Mouse (Mus musculus): ENCODE data around the gene Me1. TPM values are rescaled to one million over a fixed set of nuclear protein-coding genes. Genes with fewer than 3 reads are reported as not detected.

The Me1 gene
- total RNA-seq, 1 experiment from 2014 or later: 0.69 TPM

DNA sequence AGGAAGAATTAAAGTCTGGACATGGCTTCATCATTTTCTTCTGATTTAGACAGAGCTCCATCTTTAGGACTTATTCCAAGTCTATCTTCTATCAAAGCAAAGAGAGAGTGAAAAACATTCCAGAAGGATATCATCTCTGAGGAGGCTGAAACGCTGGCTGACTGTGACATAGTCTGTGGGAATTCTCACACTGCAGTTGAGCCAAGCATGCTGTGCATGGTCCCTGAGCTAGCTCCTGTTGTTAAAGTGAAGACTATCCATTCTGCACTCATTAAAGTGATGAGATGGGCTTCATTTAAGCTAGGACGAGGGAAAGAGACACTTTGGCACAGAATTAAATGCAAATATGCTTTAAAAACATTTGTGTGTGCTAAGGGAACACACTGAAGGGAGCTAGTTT lies 20.8 kb upstream of the Me1 start:
- ATAC-seq (replicated peaks in 1 of 2; ENCODE audit: insufficient read depth in 1 of 2, low FRiP score in 2 of 2, low TSS enrichment in 1 of 2, low read depth in 1 of 2, poor library complexity in 2 of 2, severe bottlenecking in 2 of 2): no peak

DNA sequence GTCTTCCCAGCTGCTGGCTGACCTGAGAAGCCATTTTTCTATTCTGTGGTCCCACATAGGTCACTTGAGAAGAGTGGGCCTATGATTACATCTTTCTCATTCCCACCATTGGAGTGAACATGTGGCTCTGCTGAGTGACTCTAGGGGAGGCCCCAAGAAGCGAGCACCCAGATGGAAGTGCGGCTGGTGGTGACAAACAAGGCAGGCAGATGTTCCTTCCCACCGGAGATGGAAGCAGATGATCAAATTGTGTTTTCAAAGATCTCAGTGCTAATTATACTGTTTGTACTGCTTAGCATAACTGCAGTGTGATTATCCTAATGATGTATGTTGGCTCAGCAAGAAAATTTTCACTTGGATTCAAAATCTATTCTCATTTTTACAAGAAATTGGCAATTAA lies 18.3 kb upstream of the Me1 start:
- ATAC-seq (replicated peaks in 1 of 2; ENCODE audit: insufficient read depth in 1 of 2, low FRiP score in 2 of 2, low TSS enrichment in 1 of 2, low read depth in 1 of 2, poor library complexity in 2 of 2, severe bottlenecking in 2 of 2): no peak

DNA sequence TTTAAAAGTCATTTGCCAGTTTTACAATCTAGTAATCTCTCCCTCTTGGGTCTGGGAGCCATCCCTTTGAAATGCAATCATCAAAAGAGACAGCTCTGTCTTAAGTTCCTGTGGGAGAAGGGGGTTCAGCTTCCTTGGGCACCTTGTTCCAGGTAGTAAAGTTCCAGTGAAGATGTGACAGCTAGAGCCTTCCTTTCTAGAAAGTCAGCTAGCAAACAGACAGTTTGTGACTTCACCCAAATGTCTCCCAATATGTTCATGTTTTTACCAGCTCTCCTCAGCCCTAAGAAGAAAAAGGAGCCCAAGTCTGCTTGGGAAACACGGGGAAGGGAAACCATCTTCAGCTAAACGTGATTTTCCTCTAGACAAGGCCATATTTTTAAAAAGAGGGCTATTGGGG lies 16.9 kb upstream of the Me1 start:
- no peak for ATAC-seq (replicated peaks in 1 of 2; ENCODE audit: insufficient read depth in 1 of 2, low FRiP score in 2 of 2, low TSS enrichment in 1 of 2, low read depth in 1 of 2, poor library complexity in 2 of 2, severe bottlenecking in 2 of 2)

DNA sequence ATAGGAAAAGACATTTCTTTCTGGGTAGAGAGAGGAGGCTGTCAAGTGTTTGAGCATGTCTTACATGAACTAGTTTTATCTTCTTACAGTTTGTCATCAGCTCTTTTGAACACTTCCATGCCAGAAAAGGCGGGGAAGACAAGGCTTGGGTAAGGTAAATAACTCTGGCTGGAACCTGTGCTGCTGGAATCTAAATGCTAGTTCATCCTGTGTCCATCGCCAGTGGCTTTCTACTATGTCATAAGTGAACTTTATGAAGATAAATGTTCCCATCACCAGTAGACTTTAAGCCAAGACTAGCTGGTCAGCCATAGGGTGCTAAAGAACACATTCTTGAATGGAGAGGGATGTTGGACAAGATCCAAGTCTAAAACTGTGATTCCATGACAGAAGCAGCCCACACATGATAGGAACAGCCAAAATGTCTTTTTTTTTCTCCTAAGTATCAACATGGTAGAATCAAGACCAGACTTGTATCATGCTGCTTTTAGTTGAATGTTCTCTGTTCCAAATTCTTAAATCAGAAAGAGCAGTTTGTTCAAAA lies 14.4 kb upstream of the Me1 start:
- no peak for ATAC-seq (replicated peaks in 1 of 2; ENCODE audit: insufficient read depth in 1 of 2, low FRiP score in 2 of 2, low TSS enrichment in 1 of 2, low read depth in 1 of 2, poor library complexity in 2 of 2, severe bottlenecking in 2 of 2)

DNA sequence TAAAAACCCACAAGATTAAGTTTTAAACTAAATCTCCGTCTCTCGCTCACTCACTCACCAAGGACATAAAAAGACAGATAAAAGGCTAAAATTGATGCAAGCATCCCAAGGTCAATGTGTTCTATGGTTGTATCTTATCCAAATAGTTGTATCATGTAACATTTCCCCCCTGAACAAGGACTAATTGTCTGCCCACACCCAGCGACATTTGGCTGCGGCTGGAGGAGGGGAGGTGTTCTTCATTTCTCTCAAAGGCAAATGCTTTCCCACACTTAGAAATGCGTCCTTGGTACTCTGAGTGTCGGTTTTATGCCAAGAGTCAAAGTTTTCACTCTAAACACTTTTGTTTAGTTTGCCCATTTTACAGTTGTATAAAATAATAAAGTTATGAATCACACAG lies 13.2 kb upstream of the Me1 start:
- no peak for ATAC-seq (replicated peaks in 1 of 2; ENCODE audit: insufficient read depth in 1 of 2, low FRiP score in 2 of 2, low TSS enrichment in 1 of 2, low read depth in 1 of 2, poor library complexity in 2 of 2, severe bottlenecking in 2 of 2)

DNA sequence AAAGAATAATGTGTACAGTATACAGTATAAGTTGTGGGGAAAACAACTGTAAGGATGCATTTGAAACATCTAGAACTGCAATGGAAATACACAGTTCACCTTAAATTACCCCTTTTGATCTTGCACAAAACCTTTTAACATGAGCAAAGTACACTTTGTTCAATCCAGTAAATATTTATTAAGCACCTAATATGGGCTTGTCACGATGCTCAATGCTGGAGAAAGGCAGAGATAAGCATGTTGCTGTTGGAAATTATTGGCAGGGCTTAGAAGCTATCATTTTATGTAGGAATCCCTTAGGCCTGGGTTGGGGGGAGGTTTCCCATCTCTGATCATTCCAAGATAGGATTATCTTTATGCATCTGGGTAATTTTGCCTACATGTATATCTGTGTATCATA lies 11.7 kb upstream of the Me1 start:
- ATAC-seq (replicated peaks in 1 of 2; ENCODE audit: insufficient read depth in 1 of 2, low FRiP score in 2 of 2, low TSS enrichment in 1 of 2, low read depth in 1 of 2, poor library complexity in 2 of 2, severe bottlenecking in 2 of 2): no peak

DNA sequence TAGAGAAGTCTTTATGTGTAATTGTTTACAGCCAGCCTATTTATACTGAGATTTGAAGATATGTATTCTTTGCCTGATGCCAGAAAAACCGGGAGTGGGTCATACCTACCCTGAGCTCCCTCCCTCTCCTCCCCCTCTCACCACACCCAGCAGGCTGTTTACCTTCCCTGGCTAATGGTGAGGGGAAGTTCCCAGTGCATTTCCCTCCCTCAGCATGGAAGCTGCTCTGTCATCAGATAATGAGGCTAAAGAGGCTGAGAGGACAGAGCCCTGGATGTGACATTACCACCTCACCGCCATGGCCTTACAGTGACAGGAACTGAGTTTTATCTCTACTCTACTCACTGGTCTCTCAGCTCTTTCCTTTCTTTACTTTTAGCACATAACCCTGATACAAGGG lies 6.1 kb upstream of the Me1 start:
- ATAC-seq (replicated peaks in 1 of 2; ENCODE audit: insufficient read depth in 1 of 2, low FRiP score in 2 of 2, low TSS enrichment in 1 of 2, low read depth in 1 of 2, poor library complexity in 2 of 2, severe bottlenecking in 2 of 2): no peak

DNA sequence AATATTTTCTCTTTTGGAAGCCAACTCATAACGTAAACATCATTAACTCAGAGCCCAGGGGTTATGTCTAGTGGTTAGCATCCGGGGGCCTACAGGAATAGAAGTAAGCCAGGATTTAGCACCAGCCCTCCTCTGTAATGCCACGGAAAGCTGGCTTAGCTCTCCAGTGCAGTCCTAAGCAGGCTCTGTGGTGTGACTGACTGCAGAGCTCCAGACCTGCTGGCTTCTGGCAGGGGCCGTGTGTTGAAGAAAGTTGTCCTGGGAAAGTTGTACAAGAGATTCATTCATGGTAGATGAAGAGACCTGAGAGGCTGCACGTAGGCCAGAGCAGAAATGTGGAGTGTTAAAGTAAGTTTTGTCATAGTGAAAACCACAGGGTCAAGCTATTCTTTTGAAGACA lies 5.5 kb upstream of the Me1 start:
- no peak for ATAC-seq (replicated peaks in 1 of 2; ENCODE audit: insufficient read depth in 1 of 2, low FRiP score in 2 of 2, low TSS enrichment in 1 of 2, low read depth in 1 of 2, poor library complexity in 2 of 2, severe bottlenecking in 2 of 2)

DNA sequence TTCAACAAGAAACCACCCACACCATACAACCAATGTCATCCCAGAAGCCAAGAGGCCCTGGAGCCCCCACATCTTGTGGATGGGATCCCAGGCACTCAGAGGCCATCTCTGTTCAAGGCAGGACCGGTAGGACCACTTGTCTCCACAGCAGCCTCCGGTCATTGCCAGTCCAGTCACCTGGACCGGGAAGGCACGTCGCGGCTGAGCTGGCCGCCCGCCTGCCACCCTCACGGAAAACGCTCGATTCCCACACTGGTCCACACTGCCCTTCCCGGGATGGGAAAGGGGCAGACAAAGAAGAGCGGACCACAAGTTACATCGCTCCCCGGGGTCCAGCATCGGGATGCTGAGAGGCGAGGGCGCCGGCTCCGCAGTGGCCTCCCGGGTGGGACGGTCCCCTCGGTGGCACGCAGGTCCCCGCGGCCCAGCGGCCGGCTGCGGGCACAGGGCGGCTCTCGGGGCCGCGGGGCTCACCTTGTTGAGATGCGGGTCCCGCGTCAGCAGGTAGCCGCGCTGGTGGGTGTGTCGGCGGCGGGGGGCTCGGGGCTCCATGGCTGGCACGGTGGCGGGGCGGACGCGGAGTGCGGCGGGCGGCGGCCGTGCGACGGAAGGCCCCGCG lies 445 bp downstream of the Me1 start:
- ATAC-seq (replicated peaks in 1 of 2; ENCODE audit: insufficient read depth in 1 of 2, low FRiP score in 2 of 2, low TSS enrichment in 1 of 2, low read depth in 1 of 2, poor library complexity in 2 of 2, severe bottlenecking in 2 of 2): peak; percentile 13 to 38; a peak in 2 of 4 replicates

DNA sequence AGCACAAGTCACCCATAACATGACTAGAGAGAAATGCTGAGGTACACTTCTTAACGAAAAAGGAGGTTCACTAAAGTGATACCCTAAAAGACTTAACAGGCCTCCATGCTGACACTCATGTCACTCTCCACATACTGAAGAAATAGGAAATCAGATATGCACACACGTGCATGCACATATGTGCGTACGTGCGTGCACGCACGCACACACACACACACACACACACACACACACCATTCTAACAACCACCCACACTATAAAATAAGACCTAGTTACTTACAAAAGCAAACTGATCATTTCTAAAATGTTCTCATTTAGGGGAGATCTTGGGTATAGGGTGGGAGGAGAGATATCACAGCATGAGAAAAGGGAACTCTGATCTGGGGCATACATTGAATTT lies 1.1 kb downstream of the Me1 start:
- ATAC-seq (replicated peaks in 1 of 2; ENCODE audit: insufficient read depth in 1 of 2, low FRiP score in 2 of 2, low TSS enrichment in 1 of 2, low read depth in 1 of 2, poor library complexity in 2 of 2, severe bottlenecking in 2 of 2): no peak

DNA sequence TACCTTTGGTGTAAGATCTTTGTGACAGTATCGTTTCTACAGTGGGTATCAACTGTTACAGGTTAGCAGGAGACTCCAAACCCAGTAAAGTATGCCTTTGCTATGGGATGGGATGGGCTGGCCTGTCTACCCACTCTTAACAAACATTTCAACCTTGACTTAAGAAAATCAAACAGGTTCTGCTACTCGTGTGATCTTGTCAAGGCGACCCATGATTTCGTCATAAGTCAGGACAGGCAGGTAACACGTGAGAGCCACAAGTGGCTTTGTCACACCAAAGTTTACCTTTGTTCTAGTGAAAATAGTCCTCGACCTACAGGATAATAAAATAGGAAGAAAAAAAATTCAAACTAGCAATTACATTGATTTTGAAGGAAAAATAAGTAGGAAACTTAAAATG lies 1.8 kb downstream of the Me1 start:
- no peak for ATAC-seq (replicated peaks in 1 of 2; ENCODE audit: insufficient read depth in 1 of 2, low FRiP score in 2 of 2, low TSS enrichment in 1 of 2, low read depth in 1 of 2, poor library complexity in 2 of 2, severe bottlenecking in 2 of 2)

DNA sequence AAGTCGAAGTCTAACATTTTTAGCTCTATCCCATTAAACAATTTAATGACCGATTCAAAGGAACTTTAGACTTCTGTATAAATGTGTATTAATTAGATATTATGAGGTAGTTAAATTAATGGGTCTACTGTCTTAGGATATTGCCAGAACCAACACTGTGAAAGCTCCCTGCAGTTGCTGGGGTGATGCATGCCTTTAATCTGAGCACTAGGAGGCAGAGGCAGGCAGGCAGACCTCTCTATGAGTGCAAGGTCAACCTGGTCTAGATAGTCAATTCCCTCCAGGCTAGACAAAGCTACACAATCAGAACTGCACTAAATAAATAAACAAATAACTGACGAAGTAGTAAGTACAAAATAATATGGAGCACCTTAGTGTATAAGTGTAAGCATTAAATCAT lies 3.1 kb downstream of the Me1 start:
- ATAC-seq (replicated peaks in 1 of 2; ENCODE audit: insufficient read depth in 1 of 2, low FRiP score in 2 of 2, low TSS enrichment in 1 of 2, low read depth in 1 of 2, poor library complexity in 2 of 2, severe bottlenecking in 2 of 2): no peak

DNA sequence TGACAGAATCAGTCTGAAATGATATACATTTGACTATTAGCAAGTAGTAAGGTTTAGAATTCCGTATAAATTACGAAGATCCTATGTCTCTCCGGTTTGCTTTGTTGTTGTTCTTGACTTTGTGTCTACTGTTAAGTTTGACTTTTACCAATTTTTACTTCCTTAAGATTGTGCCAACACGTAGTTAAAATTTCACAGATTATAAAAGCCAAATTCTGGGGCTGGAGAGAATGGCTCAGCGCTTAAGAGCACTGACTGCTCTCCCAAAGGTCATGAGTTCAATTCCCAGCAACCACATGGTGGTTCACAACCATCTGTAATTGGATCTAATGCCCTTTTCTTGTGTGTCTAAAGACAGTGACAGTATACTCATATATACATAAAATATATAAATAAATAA lies 3.5 kb downstream of the Me1 start:
- ATAC-seq (replicated peaks in 1 of 2; ENCODE audit: insufficient read depth in 1 of 2, low FRiP score in 2 of 2, low TSS enrichment in 1 of 2, low read depth in 1 of 2, poor library complexity in 2 of 2, severe bottlenecking in 2 of 2): no peak

DNA sequence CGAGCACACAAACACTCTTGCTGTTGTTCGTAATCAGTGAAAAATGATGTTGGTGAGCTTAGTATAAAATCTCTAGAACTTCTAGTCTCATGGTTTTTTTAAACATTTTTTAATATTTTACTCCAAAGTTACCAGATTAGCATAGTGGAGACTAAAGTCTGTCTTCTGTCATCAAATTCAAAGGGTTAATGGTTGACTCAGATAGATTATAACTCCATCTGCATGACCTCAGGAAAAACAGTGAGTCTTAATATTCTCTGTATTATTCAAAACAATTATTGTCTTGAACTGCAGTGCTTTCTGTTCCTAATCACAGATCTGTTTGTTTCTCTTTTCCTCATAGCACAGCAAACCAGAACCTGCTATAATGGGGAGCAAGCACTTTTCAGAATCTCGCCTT lies 4.7 kb downstream of the Me1 start:
- no peak for ATAC-seq (replicated peaks in 1 of 2; ENCODE audit: insufficient read depth in 1 of 2, low FRiP score in 2 of 2, low TSS enrichment in 1 of 2, low read depth in 1 of 2, poor library complexity in 2 of 2, severe bottlenecking in 2 of 2)

DNA sequence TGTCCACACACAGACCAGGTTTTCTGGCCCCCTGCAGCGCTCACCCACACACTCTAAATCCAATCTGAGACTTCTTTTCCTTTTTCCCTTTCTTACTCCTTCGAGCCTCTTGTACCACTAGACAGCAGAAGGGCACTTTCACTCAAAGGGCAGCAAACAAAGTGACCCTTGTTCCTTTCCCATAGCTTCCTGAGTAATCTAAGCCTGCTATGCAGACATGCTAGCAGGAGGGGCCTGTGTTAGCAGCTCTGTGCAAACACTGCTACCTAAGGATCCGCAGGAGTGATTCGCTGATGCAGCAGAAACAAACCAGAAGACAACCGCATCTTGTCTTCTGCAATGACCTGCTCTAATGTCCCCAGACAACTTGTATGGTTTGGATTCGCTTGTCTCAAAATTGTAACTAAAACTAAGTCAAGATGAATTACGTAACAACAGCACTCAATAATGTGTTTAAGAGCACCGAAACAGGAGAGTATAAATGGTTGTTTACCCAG lies 12.0 kb downstream of the Me1 start:
- no peak for ATAC-seq (replicated peaks in 1 of 2; ENCODE audit: insufficient read depth in 1 of 2, low FRiP score in 2 of 2, low TSS enrichment in 1 of 2, low read depth in 1 of 2, poor library complexity in 2 of 2, severe bottlenecking in 2 of 2)

DNA sequence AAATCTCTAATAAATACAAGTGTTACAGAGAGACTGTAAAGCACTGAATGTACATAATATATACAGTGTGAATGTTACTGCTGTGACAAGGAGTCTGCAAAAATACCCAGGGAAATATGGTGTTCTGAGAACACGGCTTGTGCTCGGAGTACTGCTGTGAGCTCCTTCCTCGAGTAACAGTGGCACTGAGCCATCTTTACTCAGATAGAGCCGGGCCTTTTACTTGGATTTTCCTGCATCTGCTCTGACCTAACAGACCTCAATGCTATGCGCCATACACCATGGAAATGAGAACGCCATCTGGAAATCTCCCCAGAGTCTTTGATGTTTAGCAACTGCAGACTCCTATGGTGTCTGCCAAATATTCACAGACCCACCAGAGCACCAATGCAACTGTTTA lies 12.9 kb downstream of the Me1 start:
- ATAC-seq (replicated peaks in 1 of 2; ENCODE audit: insufficient read depth in 1 of 2, low FRiP score in 2 of 2, low TSS enrichment in 1 of 2, low read depth in 1 of 2, poor library complexity in 2 of 2, severe bottlenecking in 2 of 2): no peak

DNA sequence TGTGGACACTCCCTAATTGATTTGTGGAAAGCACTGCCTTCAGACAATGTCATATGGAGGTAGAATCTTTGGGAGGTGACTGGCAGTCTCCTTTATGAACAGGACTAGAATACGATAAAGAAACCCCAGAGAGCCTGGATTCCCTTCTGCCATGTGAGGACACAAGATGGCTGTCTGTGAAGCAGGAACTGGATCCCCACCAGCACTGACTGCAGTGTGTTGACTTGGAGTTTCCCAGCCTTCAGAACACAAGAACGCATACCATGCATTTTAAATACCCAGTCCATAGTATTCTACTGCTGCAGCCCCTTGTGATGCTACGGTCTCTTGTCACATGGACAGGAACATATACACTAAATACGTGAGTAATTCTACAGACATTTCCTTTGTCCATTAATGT lies 13.5 kb downstream of the Me1 start:
- ATAC-seq (replicated peaks in 1 of 2; ENCODE audit: insufficient read depth in 1 of 2, low FRiP score in 2 of 2, low TSS enrichment in 1 of 2, low read depth in 1 of 2, poor library complexity in 2 of 2, severe bottlenecking in 2 of 2): no peak

DNA sequence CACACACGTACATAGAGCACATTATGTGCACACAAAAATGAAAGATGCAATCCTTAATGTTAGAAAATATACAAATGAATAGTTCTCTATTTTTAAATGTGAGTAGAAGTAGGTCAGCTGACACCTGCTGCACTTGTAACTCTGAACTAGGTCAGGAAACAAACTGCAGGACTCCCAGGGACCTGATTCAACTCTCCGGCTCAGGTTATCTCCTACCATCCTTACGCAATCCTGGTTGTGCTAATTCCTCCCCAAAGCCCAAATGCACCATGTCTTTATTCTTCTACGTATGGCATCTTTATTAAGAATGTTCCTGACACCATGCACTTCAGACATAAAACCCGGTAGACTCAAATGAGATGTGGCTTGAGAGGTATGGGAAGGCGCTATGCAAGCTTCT lies 15.3 kb downstream of the Me1 start:
- no peak for ATAC-seq (replicated peaks in 1 of 2; ENCODE audit: insufficient read depth in 1 of 2, low FRiP score in 2 of 2, low TSS enrichment in 1 of 2, low read depth in 1 of 2, poor library complexity in 2 of 2, severe bottlenecking in 2 of 2)

DNA sequence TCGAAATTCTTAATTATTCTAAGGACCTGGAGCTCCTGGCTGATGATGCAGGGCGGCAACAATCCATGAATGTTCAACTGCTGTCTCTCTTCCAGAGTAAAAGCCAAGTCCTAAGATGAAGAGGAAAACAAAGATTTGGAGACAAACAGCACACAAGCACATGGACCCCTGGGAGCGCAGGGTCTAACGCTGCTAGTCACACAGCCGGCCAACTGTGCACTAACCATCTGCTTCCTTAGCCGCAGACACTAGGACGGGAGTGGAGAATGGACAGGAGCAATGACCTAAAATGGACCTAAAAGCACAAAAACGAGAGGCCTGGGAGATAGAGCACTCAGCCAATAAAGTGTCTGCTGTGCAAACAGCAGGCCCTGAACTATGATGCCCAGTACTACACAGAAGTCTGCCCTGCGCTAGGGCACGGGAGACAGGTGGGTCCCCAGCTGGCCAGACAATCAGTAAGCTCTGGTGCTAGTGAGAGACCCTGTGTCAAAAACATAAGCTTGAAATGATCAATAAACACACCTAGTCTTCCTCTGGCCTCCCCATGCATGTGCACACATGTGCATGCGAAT lies 15.8 kb downstream of the Me1 start:
- no peak for ATAC-seq (replicated peaks in 1 of 2; ENCODE audit: insufficient read depth in 1 of 2, low FRiP score in 2 of 2, low TSS enrichment in 1 of 2, low read depth in 1 of 2, poor library complexity in 2 of 2, severe bottlenecking in 2 of 2)

All from hematopoietic stem cell, adult 5-6 weeks (primary cell).